Mouse (Mus musculus): Measurements from ENCODE around the gene Pam.

DNA sequence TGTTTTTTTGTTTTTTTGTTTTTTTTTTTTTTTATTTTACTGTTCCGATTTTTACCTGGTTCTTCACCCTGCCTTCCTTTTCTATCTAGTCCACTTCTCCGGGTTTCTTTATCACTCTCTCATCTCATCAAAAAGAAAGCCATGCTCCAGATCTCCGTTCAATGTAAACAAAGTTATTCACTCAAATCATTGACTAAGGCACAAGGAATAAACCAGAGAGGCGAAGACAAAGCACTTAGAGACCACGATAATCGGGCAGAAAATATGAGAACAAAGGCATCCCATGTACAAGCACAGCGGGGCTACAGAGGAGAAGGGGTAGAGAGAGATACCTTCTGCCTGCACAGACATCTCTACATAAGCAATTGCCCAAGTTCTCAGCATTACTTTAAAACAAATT, 117.9 kb downstream of the Pam start:
- TF ChIP-seq CTCF (IDR thresholded peaks at IDR 0.05; ENCODE audit: low read depth, low read length) (no peak), POLR2A (IDR thresholded peaks at IDR 0.05; ENCODE audit: extremely low read depth, insufficient read depth, low read length) (no peak)
